Comparison of ENCODE assay signal across 21 mouse cellular contexts in genomic region chr1:36235855-36236254, GRCm38 (mm10). TPM values are rescaled to one million over a fixed set of nuclear protein-coding genes. Genes with fewer than 3 reads are reported as not detected.
A peak's percentile ranks its signal among the peaks of the same experiment; 100 is the strongest.
DNase-seq lines count a peak whose midpoint lies in the region; ATAC-seq and TF ChIP-seq lines count a peak whose summit lies in the region.
"Had no signal": no experiment of that assay in that cellular context is flagged by ENCODE, and none has a peak within 500 bp of the region (broad histone marks: within the 10 kb centered on the region; RNA-seq: fewer than 3 reads in every experiment).

No protein-coding gene starts in this region.

- DNase-seq in gastrocnemius, adult 2 months = no peak
- DNase-seq in gastrocnemius, postnatal 10 days = no peak
- peak; percentile 31 for DNase-seq in 3134 (ENCODE audit: extremely low read depth, insufficient read length, low spot score)
- peak; percentile 68 for DNase-seq in 416B (ENCODE audit: low read depth)
- DNase-seq in limb, embryonic 10.5 days (ENCODE audit: low spot score) = no peak
- DNase-seq in lung, adult 2 months = no peak
- DNase-seq in cerebellum, adult 9-10 months = no peak
- DNase-seq: adrenal gland, adult 8-10 months; cerebellum, adult 2 months; cerebellum, postnatal 14 days; gastrocnemius, postnatal 36 days; heart, adult 18-20 months; heart, postnatal 10 days; kidney, adult 8-10 months had no signal

- no peak for TF ChIP-seq POLR2A in lung, adult 2 months (IDR thresholded peaks at IDR 0.05; ENCODE audit: borderline replicate concordance, extremely low read depth, low read depth, low read length)

- WGBS in limb, embryonic 10.5 days = 78% methylated on average over 2 of the region's 2 CpGs
- 60% methylated on average over 2 of the region's 2 CpGs for WGBS in lung, adult 2 months

- H3K36me3 ChIP-seq in limb, embryonic 10.5 days = peaks cover 54% of the 10 kb centered on the region

- no peak for TF ChIP-seq CTCF in gastrocnemius, adult 2 months (IDR thresholded peaks at IDR 0.05)
- no peak for TF ChIP-seq CTCF in lung, adult 2 months (IDR thresholded peaks at IDR 0.05; ENCODE audit: insufficient read depth, low read length)

- H3K9me3 ChIP-seq in limb, embryonic 10.5 days (replicated peaks) = no peaks in the 10 kb centered on the region
- H3K9me3 ChIP-seq: embryonic facial prominence, embryonic 12.5 days; forebrain, embryonic 12.5 days; heart, embryonic 10.5 days had no signal

- H3K27ac ChIP-seq in gastrocnemius, adult 2 months = peak overlapping the region; percentile 62
- H3K27ac ChIP-seq in limb, embryonic 10.5 days = no peak overlapping the region
- H3K27ac ChIP-seq: embryonic facial prominence, embryonic 12.5 days; forebrain, embryonic 12.5 days; heart, embryonic 10.5 days; hindbrain, embryonic 14.5 days had no signal

- peak; percentile 49 for ATAC-seq in activated CD4-positive, CD25-positive, alpha-beta regulatory T cell, adult 4 months
- ATAC-seq: forebrain, embryonic 16.5 days; intestine, postnatal 0 days had no signal

- H3K4me1 ChIP-seq in limb, embryonic 10.5 days = no peaks in the 10 kb centered on the region
- H3K4me1 ChIP-seq in lung, adult 2 months (ENCODE audit: control insufficient read depth, insufficient read depth, low read length) = no peaks in the 10 kb centered on the region; the same call in 1 of the 2 replicates
- H3K4me1 ChIP-seq: embryonic facial prominence, embryonic 12.5 days had no signal

- intact Hi-C loops in gastrocnemius, adult 2 months (cut with DNase I) = no loop called here

- H3K4me3 ChIP-seq in gastrocnemius, adult 2 months = peak overlapping the region; percentile 25; the same call in 1 of the 2 replicates
- H3K4me3 ChIP-seq in limb, embryonic 10.5 days = no peak overlapping the region
- no peak overlapping the region for H3K4me3 ChIP-seq in lung, adult 2 months (replicated peaks; ENCODE audit: extremely low read depth, low read depth, low read length)
- H3K4me3 ChIP-seq: embryonic facial prominence, embryonic 12.5 days; forebrain, embryonic 12.5 days; heart, embryonic 10.5 days had no signal

- no peaks in the 10 kb centered on the region for H3K27me3 ChIP-seq in limb, embryonic 10.5 days (ENCODE audit: low read depth, poor library complexity, severe bottlenecking)
- H3K27me3 ChIP-seq: embryonic facial prominence, embryonic 12.5 days; forebrain, embryonic 12.5 days had no signal

RNA-seq across cellular contexts. Expression of gene Uggt1, which starts 8.7 kb away (rescaled TPM):
- total RNA-seq in gastrocnemius, adult 2 months (2021) = 10 to 100 TPM; 27.6 to 29.1 TPM
- total RNA-seq in gastrocnemius, postnatal 10 days (2021) = 10 to 100 TPM; 21.9 to 27.5 TPM
- 10 to 100 TPM; 19.1 to 22.8 TPM for polyA plus RNA-seq in activated CD4-positive, CD25-positive, alpha-beta regulatory T cell, adult 4 months (2017; shearing (Covaris generic))
- polyA plus RNA-seq in limb, embryonic 10.5 days (2016; fragmentation: Nextera tagmentation; extraction: Ambion mirVana) = 54.1 and 55.2 TPM in 2 replicates
- polyA plus RNA-seq in lung, adult 2 months (2012; rRNA removed) = 12.0 and 18.0 TPM in 2 replicates

RNA-seq across cellular contexts. Expression of gene Neurl3, which starts 38.6 kb away (rescaled TPM):
- total RNA-seq in gastrocnemius, adult 2 months (2021) = under 1 TPM; 0.41 to 0.59 TPM
- 1 to 10 TPM; 1.9 to 2.5 TPM for total RNA-seq in gastrocnemius, postnatal 10 days (2021)
- polyA plus RNA-seq in activated CD4-positive, CD25-positive, alpha-beta regulatory T cell, adult 4 months (2017; shearing (Covaris generic)) = 10 to 100 TPM; 62.2 to 87.1 TPM
- polyA plus RNA-seq in limb, embryonic 10.5 days (2016; fragmentation: Nextera tagmentation; extraction: Ambion mirVana) = 0.45 and 1.0 TPM in 2 replicates
- 23.5 and 26.4 TPM in 2 replicates for polyA plus RNA-seq in lung, adult 2 months (2012; rRNA removed)

Comparison
In these comparisons a context has a peak if more than half of its experiments do, and no peak if none do; other contexts are left out.
1. DNase-seq: peak in 3134 (single experiment) and 416B (single experiment); none in gastrocnemius, adult 2 months (single experiment), gastrocnemius, postnatal 10 days (single experiment), limb, embryonic 10.5 days (single experiment), lung, adult 2 months (single experiment) and cerebellum, adult 9-10 months (single experiment).
2. RNA of gene Neurl3, which starts 38.6 kb away (polyA plus RNA-seq): 62.2 to 87.1 TPM in activated CD4-positive, CD25-positive, alpha-beta regulatory T cell, adult 4 months and 23.5 to 26.4 TPM in lung, adult 2 months; 0.45 to 1.0 TPM in limb, embryonic 10.5 days; every median in the first group is over 10 times any median in the second.